Mouse (Mus musculus): ENCODE measurements around the gene Unkl. TPM values are rescaled to one million over a fixed set of nuclear protein-coding genes. Genes with fewer than 3 reads are reported as not detected.

Gene Unkl
- polyA plus RNA-seq, 1 experiment from 2014 or later: 9.3 TPM

GRCm38 (mm10) chr17:25184129-25184691, 4.0 kb upstream of the Unkl start, which contains the start of gene BC003965:
Gene BC003965 (plus strand): TSS chr17:25184554.
- peak within 1 kb of the TSS; percentile 98 for H3K4me2 ChIP-seq
- H3K27me3 ChIP-seq: no peaks in the 10 kb centered on the region; the same call in 1 of the 2 replicates
- peaks cover 35% of the 10 kb centered on the region for H3K4me1 ChIP-seq (replicated peaks)
- H3K9ac ChIP-seq: peak within 1 kb of the TSS; percentile 84
- ATAC-seq (ENCODE audit: low read depth): peak; percentile 87
- under 1% methylated on average over 50 of the region's 50 CpGs for WGBS
- peak within 1 kb of the TSS; percentile 92 for H3K27ac ChIP-seq (replicated peaks)
- 0 out of 2 replicates have a peak, but pooled peaks cover 4% of the 10 kb centered on the region for H3K36me3 ChIP-seq
- peak within 1 kb of the TSS; percentile 84 for H3K4me3 ChIP-seq
- H3K9me3 ChIP-seq: no peaks in the 10 kb centered on the region

GRCm38 (mm10) chr17:25184961-25185360, 3.2 kb upstream of the Unkl start:
- Histone ChIP-seq H3K4me1 (replicated peaks) (peaks cover 43% of the 10 kb centered on the region), H3K9me3 (no peaks in the 10 kb centered on the region), H3K27me3 (no peaks in the 10 kb centered on the region; the same call in 1 of the 2 replicates), H3K27ac (replicated peaks) (peak overlapping the region; percentile 70; the same call in 1 of the 2 replicates), H3K4me2 (peak overlapping the region; percentile 98), H3K9ac (peak overlapping the region; percentile 84), H3K36me3 (0 out of 2 replicates have a peak, but pooled peaks cover 4% of the 10 kb centered on the region), H3K4me3 (peak overlapping the region; percentile 84)
- ATAC-seq (ENCODE audit: low read depth): 0 out of 2 replicates have a peak, but pooled peaks have one; percentile 4
- WGBS: 9% methylated on average over 17 of the region's 17 CpGs

- Histone ChIP-seq H3K4me2 (peak overlapping the region; percentile 88), H3K9me3 (no peaks in the 10 kb centered on the region), H3K4me3 (peak overlapping the region; percentile 99), H3K27ac (replicated peaks) (peak overlapping the region; percentile 67; the same call in 1 of the 2 replicates), H3K9ac (peak overlapping the region; percentile 95), H3K4me1 (replicated peaks) (peaks cover 45% of the 10 kb centered on the region), H3K36me3 (peaks cover 20% of the 10 kb centered on the region; the same call in 1 of the 2 replicates), H3K27me3 (no peaks in the 10 kb centered on the region)
- no peak for ATAC-seq (ENCODE audit: low read depth)
- WGBS: 10% methylated on average over 11 of the region's 11 CpGs
These were observed 430 bp upstream of the Unkl start for GRCm38 (mm10) chr17:25187784-25188149.

GRCm38 (mm10) chr17:25189091-25189490, 894 bp downstream of the Unkl start:
- Histone ChIP-seq H3K9ac (peak overlapping the region; percentile 95), H3K9me3 (no peaks in the 10 kb centered on the region), H3K27ac (replicated peaks) (no peak overlapping the region), H3K27me3 (no peaks in the 10 kb centered on the region), H3K4me3 (peak overlapping the region; percentile 99), H3K4me2 (peak overlapping the region; percentile 88), H3K36me3 (peaks cover 31% of the 10 kb centered on the region), H3K4me1 (replicated peaks) (peaks cover 37% of the 10 kb centered on the region)
- WGBS: 4% methylated on average over 16 of the region's 16 CpGs
- ATAC-seq (ENCODE audit: low read depth): no peak

GRCm38 (mm10) chr17:25202401-25202800, 14.2 kb downstream of the Unkl start:
- H3K4me3 ChIP-seq: no peak overlapping the region
- H3K36me3 ChIP-seq: peaks cover 82% of the 10 kb centered on the region
- no peak overlapping the region for H3K9ac ChIP-seq
- no peaks in the 10 kb centered on the region for H3K4me1 ChIP-seq (replicated peaks)
- 90% methylated on average over 4 of the region's 4 CpGs for WGBS
- no peaks in the 10 kb centered on the region for H3K27me3 ChIP-seq
- no peak overlapping the region for H3K27ac ChIP-seq (replicated peaks)
- no peak for ATAC-seq (ENCODE audit: low read depth)
- H3K4me2 ChIP-seq: no peak overlapping the region
- no peaks in the 10 kb centered on the region for H3K9me3 ChIP-seq

GRCm38 (mm10) chr17:25210006-25210405, 21.8 kb downstream of the Unkl start:
- 94% methylated on average over 4 of the region's 4 CpGs for WGBS
- H3K4me3 ChIP-seq: no peak overlapping the region
- H3K9me3 ChIP-seq: no peaks in the 10 kb centered on the region
- ATAC-seq (ENCODE audit: low read depth): no peak
- H3K4me2 ChIP-seq: no peak overlapping the region
- no peak overlapping the region for H3K27ac ChIP-seq (replicated peaks)
- no peaks in the 10 kb centered on the region for H3K4me1 ChIP-seq (replicated peaks)
- H3K9ac ChIP-seq: no peak overlapping the region
- peaks cover 98% of the 10 kb centered on the region for H3K36me3 ChIP-seq
- H3K27me3 ChIP-seq: no peaks in the 10 kb centered on the region

- Histone ChIP-seq H3K9ac (no peak overlapping the region), H3K36me3 (peaks cover 98% of the 10 kb centered on the region), H3K27me3 (no peaks in the 10 kb centered on the region)
These were observed 22.7 kb downstream of the Unkl start for GRCm38 (mm10) chr17:25210680-25211466.

GRCm38 (mm10) chr17:25211705-25212104, 23.5 kb downstream of the Unkl start:
- Histone ChIP-seq H3K9me3 (no peaks in the 10 kb centered on the region), H3K36me3 (peaks cover 97% of the 10 kb centered on the region), H3K4me1 (replicated peaks) (no peaks in the 10 kb centered on the region), H3K4me2 (no peak overlapping the region), H3K4me3 (no peak overlapping the region), H3K27me3 (no peaks in the 10 kb centered on the region), H3K27ac (replicated peaks) (no peak overlapping the region), H3K9ac (no peak overlapping the region)
- no peak for ATAC-seq (ENCODE audit: low read depth)
- WGBS: 91% methylated on average over 4 of the region's 4 CpGs

More at GRCm38 (mm10) chr17:25210680-25211466, 22.7 kb downstream of the Unkl start:
- Histone ChIP-seq H3K4me1 (replicated peaks) (no peaks in the 10 kb centered on the region), H3K27ac (replicated peaks) (no peak overlapping the region), H3K4me3 (no peak overlapping the region), H3K9me3 (no peaks in the 10 kb centered on the region), H3K4me2 (no peak overlapping the region)
- no peak for ATAC-seq (ENCODE audit: low read depth)
- 85% methylated on average over 15 of the region's 15 CpGs for WGBS

GRCm38 (mm10) chr17:25215431-25215830, 27.2 kb downstream of the Unkl start:
- WGBS: 89% methylated on average over 3 of the region's 3 CpGs
- ATAC-seq (ENCODE audit: low read depth): no peak
- no peak overlapping the region for H3K4me3 ChIP-seq
- H3K36me3 ChIP-seq: peaks cover 93% of the 10 kb centered on the region
- H3K9ac ChIP-seq: no peak overlapping the region
- no peak overlapping the region for H3K27ac ChIP-seq (replicated peaks)
- H3K9me3 ChIP-seq: no peaks in the 10 kb centered on the region
- H3K4me2 ChIP-seq: no peak overlapping the region
- no peaks in the 10 kb centered on the region for H3K27me3 ChIP-seq
- H3K4me1 ChIP-seq (replicated peaks): no peaks in the 10 kb centered on the region

GRCm38 (mm10) chr17:25218967-25219366, 30.8 kb downstream of the Unkl start:
- Histone ChIP-seq H3K9ac (no peak overlapping the region), H3K27me3 (no peaks in the 10 kb centered on the region), H3K27ac (replicated peaks) (no peak overlapping the region), H3K4me1 (replicated peaks) (peaks cover 19% of the 10 kb centered on the region), H3K4me2 (no peak overlapping the region), H3K36me3 (peaks cover 62% of the 10 kb centered on the region), H3K4me3 (no peak overlapping the region), H3K9me3 (no peaks in the 10 kb centered on the region)
- ATAC-seq (ENCODE audit: low read depth): no peak
- 93% methylated on average over 9 of the region's 9 CpGs for WGBS

GRCm38 (mm10) chr17:25219492-25220295, 31.5 kb downstream of the Unkl start:
- H3K4me3 ChIP-seq: no peak overlapping the region
- no peaks in the 10 kb centered on the region for H3K27me3 ChIP-seq
- no peak overlapping the region for H3K27ac ChIP-seq (replicated peaks)
- peaks cover 19% of the 10 kb centered on the region for H3K4me1 ChIP-seq (replicated peaks)
- no peak overlapping the region for H3K9ac ChIP-seq
- no peak for ATAC-seq (ENCODE audit: low read depth)
- peaks cover 54% of the 10 kb centered on the region for H3K36me3 ChIP-seq
- WGBS: 91% methylated on average over 15 of the region's 15 CpGs
- no peaks in the 10 kb centered on the region for H3K9me3 ChIP-seq
- H3K4me2 ChIP-seq: no peak overlapping the region

GRCm38 (mm10) chr17:25220746-25221145, 32.5 kb downstream of the Unkl start:
- H3K4me3 ChIP-seq: no peak overlapping the region
- peaks cover 19% of the 10 kb centered on the region for H3K4me1 ChIP-seq (replicated peaks)
- no peaks in the 10 kb centered on the region for H3K27me3 ChIP-seq
- ATAC-seq (ENCODE audit: low read depth): no peak
- peaks cover 48% of the 10 kb centered on the region for H3K36me3 ChIP-seq
- no peak overlapping the region for H3K9ac ChIP-seq
- no peaks in the 10 kb centered on the region for H3K9me3 ChIP-seq
- no peak overlapping the region for H3K27ac ChIP-seq (replicated peaks)
- WGBS: 84% methylated on average over 1 of the region's 1 CpGs
- 0 out of 2 replicates have a peak overlapping the region, but pooled peaks have one; percentile 58 for H3K4me2 ChIP-seq

All from neural tube, embryonic 13.5 days (tissue).